Mouse (Mus musculus) erythroblast, embryonic 14.5 days (primary cell): Measurements from ENCODE around the gene Tln1. TPM values are rescaled to one million over a fixed set of nuclear protein-coding genes. Genes with fewer than 3 reads are reported as not detected.
"Not testable (repeated sequence)": the region's sequence is repeated elsewhere in the genome, so short reads cannot be mapped to it uniquely, and the experiment has no call there.

Experiments
- H3K27me3 ChIP-seq: 2 replicates; pipeline ENCODE4 v1.6.1; 2012; ENCODE audit warnings: inconsistent platforms; ENCODE audit not compliant: control insufficient read depth
- H3K36me3 ChIP-seq: 2 replicates; pipeline ENCODE4 v1.6.1; 2012; ENCODE audit warnings: mild to moderate bottlenecking, inconsistent platforms; ENCODE audit not compliant: control insufficient read depth
- H3K4me1 ChIP-seq: 2 replicates; pipeline ENCODE4 v1.6.1; 2012; ENCODE audit warnings: inconsistent platforms; ENCODE audit not compliant: control insufficient read depth
- H3K4me3 ChIP-seq: replicated peaks from 2 replicates; pipeline ENCODE3; 2012; ENCODE audit warnings: moderate library complexity, mild to moderate bottlenecking, inconsistent platforms
- H3K9me3 ChIP-seq: 2 replicates; pipeline ENCODE4 v1.6.1; 2012; ENCODE audit warnings: low read length, inconsistent platforms, mixed read lengths; ENCODE audit not compliant: control insufficient read depth
- GATA1 ChIP-seq: IDR thresholded peaks from 2 replicates; pipeline ENCODE4 v1.6.1; 2012; ENCODE audit warnings: low read length, inconsistent platforms, mixed read lengths
- TAL1 ChIP-seq: IDR thresholded peaks from 3 replicates; pipeline ENCODE4 v1.6.1; 2012; ENCODE audit warnings: low read length, inconsistent platforms, mixed read lengths
- polyA plus RNA-seq: library from polyadenylated mRNA; stranded (reverse); fragments of >175 nt; gene quantifications from 2 replicates; pipeline ENCODE4 v1.2.3, GENCODE M21; 2012

The Tln1 gene
- polyA plus RNA-seq, 1 experiment, result 17.6 TPM

DNA sequence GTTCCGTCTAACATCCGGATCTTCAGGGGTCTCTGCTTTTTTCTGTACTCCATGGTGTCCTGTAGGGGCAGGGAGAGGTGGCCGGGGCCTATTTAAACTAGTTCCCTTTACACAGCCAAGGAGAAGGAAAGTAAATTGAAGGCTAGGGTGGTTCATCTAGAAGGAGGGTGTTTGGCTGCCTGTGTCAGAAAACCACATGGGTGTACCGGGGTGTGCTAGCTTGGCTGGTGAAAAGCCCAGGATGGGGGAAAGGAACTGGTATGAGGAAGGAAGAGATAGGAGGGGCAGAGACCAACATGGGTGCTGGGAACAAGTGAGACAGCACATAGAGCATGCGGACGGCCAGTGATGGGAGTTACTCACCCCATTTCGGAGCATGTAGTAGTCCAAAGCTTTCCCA is 6.6 kb downstream of the Tln1 start:
- TF ChIP-seq GATA1 (no peak), TAL1 (no peak)
- Histone ChIP-seq H3K4me3 (no peak overlapping the region), H3K9me3 (peaks cover 15% of the 10 kb centered on the region), H3K36me3 (peaks cover 98% of the 10 kb centered on the region), H3K4me1 (peaks cover 39% of the 10 kb centered on the region), H3K27me3 (no peaks in the 10 kb centered on the region; the same call in 1 of the 2 replicates)

DNA sequence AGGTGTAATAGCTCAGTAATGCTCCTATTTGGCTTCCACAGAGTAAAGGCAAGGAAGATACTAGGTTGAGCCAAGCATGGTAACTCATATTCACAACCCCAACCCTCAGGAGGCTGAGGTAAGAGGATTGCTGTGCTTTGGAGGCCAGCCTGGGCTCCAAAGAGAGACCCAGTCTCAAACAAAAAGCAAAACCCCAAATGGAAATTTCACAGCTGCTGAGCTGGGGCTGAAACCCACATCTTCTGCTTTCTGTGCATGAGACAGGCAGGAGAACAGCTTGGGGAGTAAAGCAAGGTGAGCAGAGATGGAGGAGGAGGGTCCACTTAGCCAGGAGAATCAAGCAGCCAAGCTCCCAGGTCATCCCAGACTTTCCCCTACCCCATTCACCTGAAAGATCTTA is 8.6 kb downstream of the Tln1 start:
- no peak for TF ChIP-seq GATA1
- no peak for TF ChIP-seq TAL1
- Histone ChIP-seq H3K4me1 (peaks cover 19% of the 10 kb centered on the region), H3K27me3 (no peaks in the 10 kb centered on the region; the same call in 1 of the 2 replicates), H3K4me3 (no peak overlapping the region), H3K9me3 (peaks cover 15% of the 10 kb centered on the region), H3K36me3 (peaks cover 100% of the 10 kb centered on the region)

DNA sequence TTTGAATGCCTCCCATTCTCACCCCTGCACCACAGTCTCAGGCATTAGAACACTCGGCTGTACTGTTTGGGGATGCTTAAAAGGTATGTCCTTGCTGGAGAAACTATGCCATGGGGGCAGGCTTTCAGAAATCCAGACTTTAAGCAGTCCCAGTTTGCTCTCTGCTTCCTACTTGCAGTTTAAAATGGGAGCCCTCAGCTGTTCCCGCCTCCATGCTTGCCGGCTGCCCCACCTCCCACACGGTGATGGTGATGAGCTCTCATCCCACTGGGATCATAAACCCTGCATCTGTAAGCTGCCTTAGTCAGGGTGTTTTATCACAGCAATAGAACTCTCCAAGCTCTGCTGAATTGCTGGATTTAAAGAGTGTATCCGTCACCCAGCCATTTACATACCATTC is 10.1 kb downstream of the Tln1 start:
- peaks cover 15% of the 10 kb centered on the region for H3K9me3 ChIP-seq
- peaks cover 100% of the 10 kb centered on the region for H3K36me3 ChIP-seq
- H3K4me1 ChIP-seq, result peaks cover 4% of the 10 kb centered on the region
- TF ChIP-seq TAL1, result no peak
- no peak overlapping the region for H3K4me3 ChIP-seq
- H3K27me3 ChIP-seq, result no peaks in the 10 kb centered on the region; the same call in 1 of the 2 replicates

- Histone ChIP-seq H3K9me3 (peaks cover 15% of the 10 kb centered on the region), H3K36me3 (peaks cover 100% of the 10 kb centered on the region)
- not testable (repeated sequence) for H3K4me3 ChIP-seq, H3K27me3 ChIP-seq, H3K4me1 ChIP-seq
These were observed 10.6 kb downstream of the Tln1 start for GRCm38 (mm10) chr4:43551854-43552253.

DNA sequence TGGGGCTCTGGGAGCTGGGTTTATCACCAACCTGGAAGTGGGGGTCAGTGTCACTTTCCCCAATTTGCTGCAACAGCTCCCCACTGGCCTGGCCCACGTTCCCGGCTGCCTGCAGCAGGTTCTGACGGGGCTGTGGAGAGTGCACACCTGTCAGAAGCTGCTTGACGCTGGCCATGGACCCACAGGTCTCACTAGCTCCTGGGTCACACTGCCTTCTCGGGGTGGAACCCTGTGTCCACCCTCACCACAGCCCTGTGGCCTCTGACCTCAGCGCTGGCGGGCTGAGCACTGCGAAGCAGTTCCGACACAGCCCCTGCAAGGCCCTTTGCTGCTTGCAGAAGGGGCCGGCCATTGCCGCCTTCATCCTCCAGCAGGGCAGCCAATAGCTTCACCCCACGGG is 13.4 kb downstream of the Tln1 start:
- peaks cover 100% of the 10 kb centered on the region for H3K36me3 ChIP-seq

GRCm38 (mm10) chr4:43547160-43547559 is 15.3 kb downstream of the Tln1 start:
- Histone ChIP-seq H3K36me3 (peaks cover 100% of the 10 kb centered on the region), H3K4me1 (no peaks in the 10 kb centered on the region), H3K4me3 (no peak overlapping the region)

More for the DNA sequence above, 13.4 kb downstream of the Tln1 start:
- H3K4me3 ChIP-seq, result no peak overlapping the region
- TF ChIP-seq TAL1, result no peak
- no peaks in the 10 kb centered on the region for H3K4me1 ChIP-seq
- H3K27me3 ChIP-seq, result no peaks in the 10 kb centered on the region; the same call in 1 of the 2 replicates
- H3K9me3 ChIP-seq, result peaks cover 15% of the 10 kb centered on the region

GRCm38 (mm10) chr4:43546375-43547047 is 16.0 kb downstream of the Tln1 start:
- Histone ChIP-seq H3K9me3 (no peaks in the 10 kb centered on the region), H3K4me3 (no peak overlapping the region), H3K36me3 (peaks cover 100% of the 10 kb centered on the region), H3K4me1 (no peaks in the 10 kb centered on the region), H3K27me3 (no peaks in the 10 kb centered on the region)
- TF ChIP-seq GATA1 (no peak), TAL1 (no peak)

More at GRCm38 (mm10) chr4:43547160-43547559, 15.3 kb downstream of the Tln1 start:
- Histone ChIP-seq H3K9me3 (peaks cover 2% of the 10 kb centered on the region), H3K27me3 (no peaks in the 10 kb centered on the region; the same call in 1 of the 2 replicates)
- no peak for TF ChIP-seq GATA1
- no peak for TF ChIP-seq TAL1

DNA sequence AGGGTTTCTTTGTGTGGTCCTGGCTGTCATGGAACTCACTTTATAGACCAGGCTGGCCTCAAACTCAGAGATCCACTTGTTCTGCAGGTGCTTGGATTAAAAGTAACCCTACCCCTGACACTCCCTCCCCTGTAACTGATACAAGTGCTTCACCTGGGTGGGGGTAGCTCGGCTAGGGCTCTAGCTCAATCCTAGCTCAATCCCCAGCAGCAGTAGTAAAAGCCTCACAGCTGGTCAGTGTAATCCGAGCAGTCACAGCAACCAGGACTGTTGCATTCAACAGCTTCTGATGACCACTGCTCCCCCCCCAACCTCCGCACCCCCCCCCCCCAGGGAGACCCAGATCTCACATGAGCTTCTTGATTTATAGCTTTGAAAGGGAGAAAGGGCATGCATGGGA is 20.4 kb downstream of the Tln1 start:
- Histone ChIP-seq H3K9me3 (no peaks in the 10 kb centered on the region), H3K27me3 (no peaks in the 10 kb centered on the region), H3K4me1 (no peaks in the 10 kb centered on the region), H3K4me3 (no peak overlapping the region), H3K36me3 (peaks cover 100% of the 10 kb centered on the region)
- TF ChIP-seq TAL1, result no peak
- no peak for TF ChIP-seq GATA1

GRCm38 (mm10) chr4:43536031-43536430 is 26.5 kb downstream of the Tln1 start:
- peaks cover 100% of the 10 kb centered on the region for H3K36me3 ChIP-seq
- H3K9me3 ChIP-seq, result no peaks in the 10 kb centered on the region
- no peaks in the 10 kb centered on the region; the same call in 1 of the 2 replicates for H3K4me1 ChIP-seq
- H3K27me3 ChIP-seq, result no peaks in the 10 kb centered on the region
- no peak overlapping the region for H3K4me3 ChIP-seq
- no peak for TF ChIP-seq GATA1
- no peak for TF ChIP-seq TAL1

DNA sequence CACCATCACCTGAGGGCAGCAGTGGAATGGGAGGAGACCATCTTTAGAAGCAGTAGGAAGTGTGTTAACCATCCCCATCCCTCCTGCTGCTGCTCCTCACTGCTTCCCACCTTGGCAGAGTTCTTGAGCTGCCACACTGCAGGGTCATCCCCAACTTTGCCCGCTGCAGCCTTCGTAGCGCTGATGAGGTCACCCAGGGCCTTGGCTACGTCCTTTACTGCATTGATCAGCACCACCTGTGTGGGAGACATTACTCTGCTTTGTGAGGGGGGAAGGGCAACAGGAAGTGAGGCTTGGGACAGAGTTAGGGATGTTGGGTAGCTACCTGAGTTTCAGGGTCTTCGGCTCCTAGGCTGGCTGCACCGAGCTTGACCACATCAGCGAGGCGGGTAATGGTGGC is 26.9 kb downstream of the Tln1 start:
- Histone ChIP-seq H3K27me3 (no peaks in the 10 kb centered on the region), H3K4me3 (no peak overlapping the region), H3K4me1 (peaks cover 1% of the 10 kb centered on the region; the same call in 1 of the 2 replicates), H3K9me3 (no peaks in the 10 kb centered on the region), H3K36me3 (peaks cover 100% of the 10 kb centered on the region)
- TF ChIP-seq GATA1 (no peak), TAL1 (no peak)
